Comparison of ENCODE assay signal across 8 mouse cellular contexts in the genomic region with DNA sequence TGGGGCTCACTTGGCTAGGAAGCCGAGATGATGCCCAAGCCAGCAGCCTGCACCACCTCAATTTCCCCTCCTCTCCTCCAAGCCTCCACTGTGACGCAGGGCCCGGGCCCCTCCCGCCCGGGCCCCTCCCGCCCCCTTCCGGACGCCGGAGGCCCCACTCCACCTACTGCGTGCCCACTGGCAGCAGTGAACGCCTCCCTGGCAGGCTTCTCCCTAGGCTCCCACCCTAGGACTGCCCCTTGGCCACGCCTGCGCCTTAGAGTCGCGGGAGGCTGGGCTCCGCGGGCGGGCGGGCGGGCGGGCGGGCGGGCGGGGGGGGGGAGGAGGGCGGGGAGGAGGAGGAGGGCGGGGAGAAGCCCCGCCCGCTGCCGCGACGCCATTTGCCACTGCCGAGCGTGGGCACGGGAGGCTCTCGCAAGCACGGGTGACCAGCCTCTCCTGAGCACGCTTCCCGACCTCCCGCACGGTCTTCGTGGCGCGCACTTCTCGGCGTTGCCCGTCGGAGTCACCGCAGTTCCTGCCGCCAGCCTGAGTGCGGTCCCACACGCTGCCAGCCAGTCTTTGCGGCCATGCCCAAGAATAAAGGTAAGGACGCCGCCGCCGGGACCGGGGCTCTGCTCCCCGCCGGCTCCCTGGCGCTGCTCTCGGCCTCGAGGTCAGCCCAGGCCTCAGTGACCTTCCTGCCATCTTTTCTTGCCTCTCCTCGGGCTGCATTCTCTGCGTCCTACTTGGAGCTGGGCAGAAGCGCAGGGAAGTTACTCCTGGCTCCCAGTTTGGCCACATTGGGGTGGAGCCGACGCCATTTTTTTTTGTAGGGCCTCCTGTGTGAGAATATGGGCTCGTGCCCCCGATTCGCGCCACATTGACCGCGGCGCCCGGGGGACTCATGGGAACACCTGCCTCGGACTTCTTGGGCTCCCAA. TPM values are rescaled to one million over a fixed set of nuclear protein-coding genes. Genes with fewer than 3 reads are reported as not detected.
DNase-seq lines count a peak whose midpoint lies in the region; ATAC-seq and TF ChIP-seq lines count a peak whose summit lies in the region.

A gene (plus strand): TSS at position 348 of the 922 bp plus-strand sequence.

- peak within 1 kb of the TSS; percentile 53 for H3K4me2 ChIP-seq in hindbrain, embryonic 14.5 days (replicated peaks)

- peak within 1 kb of the TSS; percentile 68 for H3K9ac ChIP-seq in hindbrain, embryonic 14.5 days

- H3K4me3 ChIP-seq in hindbrain, embryonic 14.5 days (replicated peaks; ENCODE audit: low read length): peak within 1 kb of the TSS; percentile 67

- H3K27me3 ChIP-seq in Patski: peaks cover 9% of the 10 kb centered on the region
- no peaks in the 10 kb centered on the region for H3K27me3 ChIP-seq in hindbrain, embryonic 14.5 days (ENCODE audit: control insufficient read depth, insufficient read depth, low read length)

- WGBS in hindbrain, embryonic 14.5 days: 23% methylated on average over 60 of the region's 76 CpGs

- POLR2A ChIA-PET in Patski (lab: Charles Lee): interaction anchor here (0.6 kb wide), 1 partner anchor 300 kb away, joined by 3 read pairs; no protein-coding TSS in a partner anchor

- in situ Hi-C loops in Patski (cut with MboI; ENCODE audit: low pct_unique_long_range_greater_than_20kb): no loop called here

- H3K27ac ChIP-seq in hindbrain, embryonic 14.5 days: peak within 1 kb of the TSS; percentile 81

- no peak for TF ChIP-seq CTCF in Patski (IDR thresholded peaks at IDR 0.05)

- CTCF ChIA-PET in Patski (lab: Charles Lee): no interaction called here

- DNase-seq in Patski (ENCODE audit: low read depth, low spot score): peak; percentile 41
- peak; percentile 69 to 72 for DNase-seq in cerebellum, postnatal 14 days
- DNase-seq in frontal cortex, postnatal 25 days (ENCODE audit: low spot score in 2 of 2): peak; percentile 9 to 10
- DNase-seq in hindbrain, embryonic 14.5 days (ENCODE audit: low spot score): peak; percentile 55
- DNase-seq in layer of hippocampus, postnatal 36 days: peak; percentile 47 to 63
- DNase-seq in lung, postnatal 36 days: peak; percentile 80
- peak; percentile 91 for DNase-seq in retina, postnatal 1 day
- DNase-seq in urinary bladder, adult 18-20 months (ENCODE audit: low spot score in 2 of 2): peak; percentile 60 to 61

- peak; percentile 98 for ATAC-seq in Patski
- peak; percentile 96 for ATAC-seq in hindbrain, embryonic 14.5 days (ENCODE audit: low FRiP score)

- H3K9me3 ChIP-seq in hindbrain, embryonic 14.5 days (ENCODE audit: control insufficient read depth, low read length): no peaks in the 10 kb centered on the region

- no peaks in the 10 kb centered on the region for H3K4me1 ChIP-seq in hindbrain, embryonic 14.5 days (replicated peaks; ENCODE audit: control insufficient read depth, insufficient read depth, low read length)

- H3K36me3 ChIP-seq in hindbrain, embryonic 14.5 days (replicated peaks; ENCODE audit: control insufficient read depth, insufficient read depth): no peaks in the 10 kb centered on the region

RNA-seq across cellular contexts. Expression of the gene that starts here (rescaled TPM):
- polyA plus RNA-seq in Patski (2021): 132 TPM
- 109 and 116 TPM in 2 replicates for polyA plus RNA-seq in hindbrain, embryonic 14.5 days (2014; fragmentation: Nextera tagmentation; extraction: Ambion mirVana)
- 100 to 1,000 TPM; 123 to 124 TPM for total RNA-seq in layer of hippocampus, postnatal 36 days (2021)

Comparison
In these comparisons a context has a peak if more than half of its experiments do, and no peak if none do; other contexts are left out.
1. Peak in every context shown above with its lines: DNase-seq, ATAC-seq, H3K4me3 ChIP-seq and H3K27ac ChIP-seq.
2. DNase-seq: peak in every context shown above with its lines; median percentile 91 in retina, postnatal 1 day; 80 in lung, postnatal 36 days; 70 in cerebellum, postnatal 14 days; 60 in urinary bladder, adult 18-20 months; 55 in hindbrain, embryonic 14.5 days; 55 in layer of hippocampus, postnatal 36 days; 41 in Patski; 10 in frontal cortex, postnatal 25 days.